Mouse (Mus musculus) stomach, postnatal 0 days (tissue): ENCODE data around the gene Fpgt. TPM values are rescaled to one million over a fixed set of nuclear protein-coding genes. Genes with fewer than 3 reads are reported as not detected.

ENCODE experiments used
- ATAC-seq: fragments of 200-750 bp; cut with Nextera tagmentation; 2 replicates; pipeline ENCODE4 v1.8.0; 2017; ENCODE audit not compliant: low FRiP score, low TSS enrichment
- DNase-seq: peaks from one replicate; pipeline ENCODE4 v3.0.0-alpha.2; 2016; ENCODE audit warnings: low spot score
- H3K27ac ChIP-seq: fragments of 300-500 bp; sonication (generic); replicated peaks from 2 replicates; pipeline ENCODE4 v1.5.1; 2014; ENCODE audit warnings: mild to moderate bottlenecking, control low read depth
- H3K27me3 ChIP-seq: fragments of 300-500 bp; sonication (generic); 2 replicates; pipeline ENCODE4 v1.6.1; 2014; ENCODE audit warnings: low read length; ENCODE audit not compliant: control insufficient read depth, insufficient read depth
- H3K36me3 ChIP-seq: fragments of 300-500 bp; sonication (generic); 2 replicates; pipeline ENCODE4 v1.6.1; 2014; ENCODE audit warnings: low read length, mixed read lengths; ENCODE audit not compliant: control insufficient read depth, insufficient read depth
- H3K4me1 ChIP-seq: fragments of 300-500 bp; sonication (generic); replicated peaks from 2 replicates; pipeline ENCODE4 v1.6.1; 2014; ENCODE audit warnings: antibody characterized with exemption; ENCODE audit not compliant: control insufficient read depth, insufficient read depth
- H3K4me2 ChIP-seq: fragments of 300-500 bp; sonication (generic); replicated peaks from 2 replicates; pipeline ENCODE4 v1.6.1; 2014; ENCODE audit warnings: low read depth, mild to moderate bottlenecking, control low read depth, moderate library complexity
- H3K4me3 ChIP-seq: fragments of 300-500 bp; sonication (generic); 2 replicates; pipeline ENCODE4 v1.5.1; 2014; ENCODE audit warnings: low read depth, low read length, control low read depth
- H3K9ac ChIP-seq: fragments of 300-500 bp; sonication (generic); 2 replicates; pipeline ENCODE4 v1.6.1; 2014; ENCODE audit warnings: mild to moderate bottlenecking, low read length, control low read depth, mixed read lengths
- H3K9me3 ChIP-seq: fragments of 300-500 bp; sonication (generic); 2 replicates; pipeline ENCODE4 v1.6.1; 2016; ENCODE audit warnings: low read length; ENCODE audit not compliant: control insufficient read depth
- CTCF ChIP-seq: IDR thresholded peaks from 2 replicates; pipeline ENCODE4 v1.5.1; 2016; ENCODE audit warnings: antibody characterized with exemption, low read depth, mild to moderate bottlenecking, moderate library complexity
- EP300 ChIP-seq: optimal IDR thresholded peaks from 2 replicates; pipeline ENCODE3; 2016; ENCODE audit warnings: antibody characterized with exemption
- WGBS: fragments of 180-500 bp; shearing (Covaris S2); extraction: QIAGEN DNeasy Blood & Tissue Kit; methylation state at CpG from one replicate; pipeline ENCODE4 v1.1.7; 2014; 5-methylcytosine and 5-hydroxymethylcytosine counted together
- polyA plus RNA-seq: library from polyadenylated mRNA; unstranded; fragments of >200 nt; fragmentation: Nextera tagmentation; extraction: Ambion mirVana; gene quantifications from 2 replicates; pipeline ENCODE4 v1.2.1, GENCODE M21; 2015

The Fpgt gene
- polyA plus RNA-seq, 1 experiment from 2014 or later = 11.3 TPM

GRCm38 (mm10) chr3:155077908-155078307, 15.3 kb downstream of the Fpgt start:
- no peak for TF ChIP-seq EP300
- TF ChIP-seq CTCF = no peak
- Histone ChIP-seq H3K4me2 (no peak overlapping the region), H3K4me1 (no peaks in the 10 kb centered on the region), H3K27ac (no peak overlapping the region), H3K27me3 (no peaks in the 10 kb centered on the region), H3K9ac (no peak overlapping the region), H3K9me3 (no peaks in the 10 kb centered on the region), H3K4me3 (no peak overlapping the region), H3K36me3 (no peaks in the 10 kb centered on the region)
- no peak for ATAC-seq
- 74% methylated on average over 4 of the region's 4 CpGs for WGBS
- DNase-seq = no peak

GRCm38 (mm10) chr3:155059449-155059822, 33.8 kb downstream of the Fpgt start:
- no peak for ATAC-seq
- no peaks in the 10 kb centered on the region for H3K36me3 ChIP-seq
- H3K9me3 ChIP-seq = no peaks in the 10 kb centered on the region
- no peak overlapping the region for H3K9ac ChIP-seq
- H3K4me3 ChIP-seq = no peak overlapping the region
- H3K27ac ChIP-seq = no peak overlapping the region
- no peaks in the 10 kb centered on the region for H3K27me3 ChIP-seq
- H3K4me2 ChIP-seq = no peak overlapping the region
- no peak for DNase-seq
- TF ChIP-seq EP300 (no peak), CTCF (no peak)
- H3K4me1 ChIP-seq = no peaks in the 10 kb centered on the region

- H3K4me2 ChIP-seq = no peak overlapping the region
- TF ChIP-seq CTCF = no peak
- no peak for TF ChIP-seq EP300
- no peaks in the 10 kb centered on the region for H3K27me3 ChIP-seq
- H3K4me3 ChIP-seq = no peak overlapping the region
- no peak overlapping the region for H3K27ac ChIP-seq
- no peak overlapping the region for H3K9ac ChIP-seq
- ATAC-seq (no peak), DNase-seq (no peak)
- H3K9me3 ChIP-seq = no peaks in the 10 kb centered on the region
- H3K4me1 ChIP-seq = no peaks in the 10 kb centered on the region
- H3K36me3 ChIP-seq = no peaks in the 10 kb centered on the region
- 62% methylated on average over 6 of the region's 6 CpGs for WGBS
Observed at GRCm38 (mm10) chr3:155058800-155059448, 34.3 kb downstream of the Fpgt start.

GRCm38 (mm10) chr3:155057566-155057965, 35.6 kb downstream of the Fpgt start:
- DNase-seq (no peak), ATAC-seq (no peak)
- no peak overlapping the region for H3K4me2 ChIP-seq
- TF ChIP-seq EP300 (no peak), CTCF (no peak)
- no peak overlapping the region for H3K27ac ChIP-seq
- no peak overlapping the region for H3K4me3 ChIP-seq
- H3K36me3 ChIP-seq = no peaks in the 10 kb centered on the region
- H3K9ac ChIP-seq = no peak overlapping the region
- no peaks in the 10 kb centered on the region for H3K4me1 ChIP-seq
- H3K27me3 ChIP-seq = no peaks in the 10 kb centered on the region
- no peaks in the 10 kb centered on the region for H3K9me3 ChIP-seq

GRCm38 (mm10) chr3:155056606-155057005, 36.6 kb downstream of the Fpgt start:
- H3K27me3 ChIP-seq = no peaks in the 10 kb centered on the region
- DNase-seq = no peak
- no peaks in the 10 kb centered on the region for H3K36me3 ChIP-seq
- no peak overlapping the region for H3K27ac ChIP-seq
- no peak for TF ChIP-seq CTCF
- TF ChIP-seq EP300 = no peak
- no peak overlapping the region for H3K4me2 ChIP-seq
- no peak for ATAC-seq
- H3K4me1 ChIP-seq = no peaks in the 10 kb centered on the region
- no peak overlapping the region for H3K9ac ChIP-seq
- H3K4me3 ChIP-seq = no peak overlapping the region
- no peaks in the 10 kb centered on the region for H3K9me3 ChIP-seq

GRCm38 (mm10) chr3:155055231-155055916, 37.8 kb downstream of the Fpgt start, which contains the start of gene Tnni3k:
TSS of gene Tnni3k (minus strand) at chr3:155055407.
- no peaks in the 10 kb centered on the region for H3K4me1 ChIP-seq
- H3K9me3 ChIP-seq = no peaks in the 10 kb centered on the region
- no peak within 1 kb of the TSS for H3K4me2 ChIP-seq
- no peak for TF ChIP-seq CTCF
- TF ChIP-seq EP300 = no peak
- H3K9ac ChIP-seq = no peak within 1 kb of the TSS
- WGBS = 54% methylated on average over 6 of the region's 6 CpGs
- H3K27ac ChIP-seq = no peak within 1 kb of the TSS
- no peaks in the 10 kb centered on the region for H3K27me3 ChIP-seq
- DNase-seq (no peak), ATAC-seq (no peak)
- H3K36me3 ChIP-seq = no peaks in the 10 kb centered on the region
- no peak within 1 kb of the TSS for H3K4me3 ChIP-seq
